Mouse (Mus musculus): ENCODE results near the gene Tymp. TPM values are rescaled to one million over a fixed set of nuclear protein-coding genes. Genes with fewer than 3 reads are reported as not detected.

Tymp gene
- polyA plus RNA-seq, 1 experiment from 2014 or later: 0.97 TPM

GRCm38 (mm10) chr15:89351302-89351701, 25.5 kb downstream of the Tymp start:
- Histone ChIP-seq H3K27ac (ENCODE audit: low read length) (no peak overlapping the region), H3K27me3 (ENCODE audit: control insufficient read depth, insufficient read depth, low read length) (no peaks in the 10 kb centered on the region), H3K4me1 (ENCODE audit: control insufficient read depth, insufficient read depth, low read length) (peaks cover 11% of the 10 kb centered on the region), H3K9ac (ENCODE audit: low read length) (no peak overlapping the region), H3K36me3 (ENCODE audit: control insufficient read depth, insufficient read depth) (peaks cover 33% of the 10 kb centered on the region), H3K4me2 (ENCODE audit: low read depth, low read length) (no peak overlapping the region), H3K4me3 (ENCODE audit: low read length) (no peak overlapping the region), H3K9me3 (replicated peaks; ENCODE audit: control insufficient read depth, low read length) (no peaks in the 10 kb centered on the region)
- WGBS: 75% methylated on average over 15 of the region's 15 CpGs
- ATAC-seq (replicated peaks; ENCODE audit: extremely low read depth, insufficient read depth, low FRiP score): no peak

- Histone ChIP-seq H3K27ac (ENCODE audit: low read length) (peak overlapping the region; percentile 32; the same call in 1 of the 2 replicates), H3K4me3 (ENCODE audit: low read length) (no peak overlapping the region), H3K36me3 (ENCODE audit: control insufficient read depth, insufficient read depth) (peaks cover 33% of the 10 kb centered on the region), H3K4me1 (ENCODE audit: control insufficient read depth, insufficient read depth, low read length) (peaks cover 11% of the 10 kb centered on the region), H3K9me3 (replicated peaks; ENCODE audit: control insufficient read depth, low read length) (no peaks in the 10 kb centered on the region), H3K4me2 (ENCODE audit: low read depth, low read length) (no peak overlapping the region), H3K9ac (ENCODE audit: low read length) (no peak overlapping the region), H3K27me3 (ENCODE audit: control insufficient read depth, insufficient read depth, low read length) (no peaks in the 10 kb centered on the region)
- WGBS: 80% methylated on average over 5 of the region's 5 CpGs
- no peak for ATAC-seq (replicated peaks; ENCODE audit: extremely low read depth, insufficient read depth, low FRiP score)
Measured at GRCm38 (mm10) chr15:89350447-89350846, 26.4 kb downstream of the Tymp start.

GRCm38 (mm10) chr15:89343325-89343724, 33.5 kb downstream of the Tymp start:
- Histone ChIP-seq H3K27me3 (ENCODE audit: control insufficient read depth, insufficient read depth, low read length) (no peaks in the 10 kb centered on the region), H3K27ac (ENCODE audit: low read length) (no peak overlapping the region), H3K36me3 (ENCODE audit: control insufficient read depth, insufficient read depth) (no peaks in the 10 kb centered on the region), H3K9me3 (replicated peaks; ENCODE audit: control insufficient read depth, low read length) (no peaks in the 10 kb centered on the region), H3K4me3 (ENCODE audit: low read length) (no peak overlapping the region), H3K4me2 (ENCODE audit: low read depth, low read length) (no peak overlapping the region), H3K4me1 (ENCODE audit: control insufficient read depth, insufficient read depth, low read length) (no peaks in the 10 kb centered on the region), H3K9ac (ENCODE audit: low read length) (no peak overlapping the region)
- no peak for ATAC-seq (replicated peaks; ENCODE audit: extremely low read depth, insufficient read depth, low FRiP score)
- WGBS: 75% methylated on average over 3 of the region's 3 CpGs

- no peak for ATAC-seq (replicated peaks; ENCODE audit: extremely low read depth, insufficient read depth, low FRiP score)
- no peak overlapping the region for H3K27ac ChIP-seq (ENCODE audit: low read length)
- H3K9me3 ChIP-seq (replicated peaks; ENCODE audit: control insufficient read depth, low read length): no peaks in the 10 kb centered on the region
- no peaks in the 10 kb centered on the region for H3K27me3 ChIP-seq (ENCODE audit: control insufficient read depth, insufficient read depth, low read length)
- H3K9ac ChIP-seq (ENCODE audit: low read length): no peak overlapping the region
- WGBS: 33% methylated on average over 1 of the region's 1 CpGs
- H3K4me1 ChIP-seq (ENCODE audit: control insufficient read depth, insufficient read depth, low read length): no peaks in the 10 kb centered on the region
- H3K4me3 ChIP-seq (ENCODE audit: low read length): no peak overlapping the region
- no peak overlapping the region for H3K4me2 ChIP-seq (ENCODE audit: low read depth, low read length)
- no peaks in the 10 kb centered on the region for H3K36me3 ChIP-seq (ENCODE audit: control insufficient read depth, insufficient read depth)
Measured at GRCm38 (mm10) chr15:89341678-89342077, 35.2 kb downstream of the Tymp start.

- no peaks in the 10 kb centered on the region for H3K27me3 ChIP-seq (ENCODE audit: control insufficient read depth, insufficient read depth, low read length)
- H3K4me3 ChIP-seq (ENCODE audit: low read length): no peak overlapping the region
- H3K9ac ChIP-seq (ENCODE audit: low read length): no peak overlapping the region
- ATAC-seq (replicated peaks; ENCODE audit: extremely low read depth, insufficient read depth, low FRiP score): no peak
- H3K4me1 ChIP-seq (ENCODE audit: control insufficient read depth, insufficient read depth, low read length): no peaks in the 10 kb centered on the region
- no peaks in the 10 kb centered on the region for H3K9me3 ChIP-seq (replicated peaks; ENCODE audit: control insufficient read depth, low read length)
- 74% methylated on average over 3 of the region's 3 CpGs for WGBS
- H3K36me3 ChIP-seq (ENCODE audit: control insufficient read depth, insufficient read depth): no peaks in the 10 kb centered on the region
- no peak overlapping the region for H3K4me2 ChIP-seq (ENCODE audit: low read depth, low read length)
- H3K27ac ChIP-seq (ENCODE audit: low read length): no peak overlapping the region
Measured at GRCm38 (mm10) chr15:89340136-89340535, 36.7 kb downstream of the Tymp start.

- ATAC-seq (replicated peaks; ENCODE audit: extremely low read depth, insufficient read depth, low FRiP score): no peak
- WGBS: 82% methylated on average over 2 of the region's 2 CpGs
- H3K27me3 ChIP-seq (ENCODE audit: control insufficient read depth, insufficient read depth, low read length): no peaks in the 10 kb centered on the region
- no peaks in the 10 kb centered on the region for H3K4me1 ChIP-seq (ENCODE audit: control insufficient read depth, insufficient read depth, low read length)
- H3K27ac ChIP-seq (ENCODE audit: low read length): no peak overlapping the region
- no peak overlapping the region for H3K9ac ChIP-seq (ENCODE audit: low read length)
- H3K4me2 ChIP-seq (ENCODE audit: low read depth, low read length): no peak overlapping the region
- H3K4me3 ChIP-seq (ENCODE audit: low read length): no peak overlapping the region
- no peaks in the 10 kb centered on the region for H3K9me3 ChIP-seq (replicated peaks; ENCODE audit: control insufficient read depth, low read length)
- H3K36me3 ChIP-seq (ENCODE audit: control insufficient read depth, insufficient read depth): no peaks in the 10 kb centered on the region
Measured at GRCm38 (mm10) chr15:89339696-89340095, 37.1 kb downstream of the Tymp start.

- no peak overlapping the region for H3K4me2 ChIP-seq (ENCODE audit: low read depth, low read length)
- no peak overlapping the region for H3K9ac ChIP-seq (ENCODE audit: low read length)
- WGBS: 73% methylated on average over 14 of the region's 14 CpGs
- H3K4me1 ChIP-seq (ENCODE audit: control insufficient read depth, insufficient read depth, low read length): no peaks in the 10 kb centered on the region
- no peaks in the 10 kb centered on the region for H3K27me3 ChIP-seq (ENCODE audit: control insufficient read depth, insufficient read depth, low read length)
- H3K27ac ChIP-seq (ENCODE audit: low read length): no peak overlapping the region
- no peak overlapping the region for H3K4me3 ChIP-seq (ENCODE audit: low read length)
- no peaks in the 10 kb centered on the region for H3K36me3 ChIP-seq (ENCODE audit: control insufficient read depth, insufficient read depth)
- H3K9me3 ChIP-seq (replicated peaks; ENCODE audit: control insufficient read depth, low read length): no peaks in the 10 kb centered on the region
- no peak for ATAC-seq (replicated peaks; ENCODE audit: extremely low read depth, insufficient read depth, low FRiP score)
Measured at GRCm38 (mm10) chr15:89336422-89336821, 40.4 kb downstream of the Tymp start.

- H3K27me3 ChIP-seq (ENCODE audit: control insufficient read depth, insufficient read depth, low read length): no peaks in the 10 kb centered on the region
- no peak overlapping the region for H3K4me3 ChIP-seq (ENCODE audit: low read length)
- no peak for ATAC-seq (replicated peaks; ENCODE audit: extremely low read depth, insufficient read depth, low FRiP score)
- WGBS: 79% methylated on average over 17 of the region's 17 CpGs
- no peak overlapping the region for H3K27ac ChIP-seq (ENCODE audit: low read length)
- no peaks in the 10 kb centered on the region for H3K36me3 ChIP-seq (ENCODE audit: control insufficient read depth, insufficient read depth)
- no peaks in the 10 kb centered on the region for H3K9me3 ChIP-seq (replicated peaks; ENCODE audit: control insufficient read depth, low read length)
- no peaks in the 10 kb centered on the region for H3K4me1 ChIP-seq (ENCODE audit: control insufficient read depth, insufficient read depth, low read length)
- no peak overlapping the region for H3K9ac ChIP-seq (ENCODE audit: low read length)
- H3K4me2 ChIP-seq (ENCODE audit: low read depth, low read length): no peak overlapping the region
Measured at GRCm38 (mm10) chr15:89334774-89335537, 41.9 kb downstream of the Tymp start.

GRCm38 (mm10) chr15:89334271-89334670, 42.6 kb downstream of the Tymp start, which contains the start of gene Miox:
Gene Miox (plus strand): TSS chr15:89334398.
- Histone ChIP-seq H3K36me3 (ENCODE audit: control insufficient read depth, insufficient read depth) (no peaks in the 10 kb centered on the region), H3K4me2 (ENCODE audit: low read depth, low read length) (no peak within 1 kb of the TSS), H3K4me3 (ENCODE audit: low read length) (no peak within 1 kb of the TSS), H3K4me1 (ENCODE audit: control insufficient read depth, insufficient read depth, low read length) (no peaks in the 10 kb centered on the region), H3K27ac (ENCODE audit: low read length) (no peak within 1 kb of the TSS), H3K9ac (ENCODE audit: low read length) (no peak within 1 kb of the TSS), H3K27me3 (ENCODE audit: control insufficient read depth, insufficient read depth, low read length) (no peaks in the 10 kb centered on the region), H3K9me3 (replicated peaks; ENCODE audit: control insufficient read depth, low read length) (no peaks in the 10 kb centered on the region)
- no peak for ATAC-seq (replicated peaks; ENCODE audit: extremely low read depth, insufficient read depth, low FRiP score)
- WGBS: 89% methylated on average over 7 of the region's 7 CpGs
